Mouse (Mus musculus) midbrain, postnatal 0 days (tissue): ENCODE results near the gene Epor. TPM values are rescaled to one million over a fixed set of nuclear protein-coding genes. Genes with fewer than 3 reads are reported as not detected.

Experiments
- ATAC-seq: fragments of 200-750 bp; cut with Nextera tagmentation; 2 replicates; pipeline ENCODE4 v1.8.0; 2017; ENCODE audit warnings: moderate number of reproducible peaks, mild to moderate bottlenecking, moderate TSS enrichment, moderate library complexity; ENCODE audit not compliant: low FRiP score
- DNase-seq: peaks from one replicate; pipeline ENCODE4 v3.0.0-alpha.2; 2015; ENCODE audit warnings: low spot score
- H3K27ac ChIP-seq: fragments of 300-500 bp; sonication (generic); 2 replicates; pipeline ENCODE4 v1.5.1; 2014; ENCODE audit warnings: low read depth, mild to moderate bottlenecking, low read length, mixed read lengths
- H3K27me3 ChIP-seq: fragments of 300-500 bp; sonication (generic); 2 replicates; pipeline ENCODE4 v1.6.1; 2014; ENCODE audit warnings: low read length, control low read depth, mixed read lengths; ENCODE audit not compliant: insufficient read depth
- H3K36me3 ChIP-seq: fragments of 300-500 bp; sonication (generic); 2 replicates; pipeline ENCODE4 v1.6.1; 2014; ENCODE audit warnings: low read length, control low read depth, mixed read lengths; ENCODE audit not compliant: insufficient read depth
- H3K4me1 ChIP-seq: fragments of 300-500 bp; sonication (generic); 2 replicates; pipeline ENCODE4 v1.6.1; 2014; ENCODE audit warnings: mild to moderate bottlenecking, control low read depth, antibody characterized with exemption, low read length, mixed read lengths; ENCODE audit not compliant: insufficient read depth
- H3K4me2 ChIP-seq: fragments of 300-500 bp; sonication (generic); 2 replicates; pipeline ENCODE4 v1.6.1; 2014; ENCODE audit warnings: low read depth, mild to moderate bottlenecking, low read length, mixed read lengths; ENCODE audit not compliant: poor library complexity, severe bottlenecking
- H3K4me3 ChIP-seq: fragments of 300-500 bp; sonication (generic); 2 replicates; pipeline ENCODE4 v1.5.1; 2014; ENCODE audit warnings: low read depth, mild to moderate bottlenecking, low read length, moderate library complexity
- H3K9ac ChIP-seq: fragments of 300-500 bp; sonication (generic); replicated peaks from 2 replicates; pipeline ENCODE4 v1.6.1; 2014; ENCODE audit warnings: mild to moderate bottlenecking, low read length, moderate library complexity, mixed read lengths; ENCODE audit not compliant: poor library complexity, severe bottlenecking
- H3K9me3 ChIP-seq: fragments of 300-500 bp; sonication (generic); 2 replicates; pipeline ENCODE4 v1.6.1; 2016; ENCODE audit warnings: low read length, control low read depth
- CTCF ChIP-seq: IDR thresholded peaks from 2 replicates; pipeline ENCODE4 v1.5.1; 2016; ENCODE audit warnings: antibody characterized with exemption, mild to moderate bottlenecking
- WGBS: fragments of 180-500 bp; shearing (Covaris S2); extraction: QIAGEN DNeasy Blood & Tissue Kit; methylation state at CpG from one replicate; pipeline ENCODE4 v1.1.7; 2014; 5-methylcytosine and 5-hydroxymethylcytosine counted together
- polyA plus RNA-seq: library from polyadenylated mRNA; unstranded; fragments of >200 nt; fragmentation: Nextera tagmentation; extraction: Ambion mirVana; gene quantifications from 2 replicates; pipeline ENCODE4 v1.2.1, GENCODE M21; 2015
- total RNA-seq: library from RNA; depleted of rRNA; stranded (reverse); fragments of >200 nt; gene quantifications from 2 replicates; pipeline ENCODE4 v1.2.3, GENCODE M21; 2014

The Epor gene
- total and polyA plus RNA-seq, 2 experiments from 2014 or later = 1.9 to 2.7 TPM

DNA sequence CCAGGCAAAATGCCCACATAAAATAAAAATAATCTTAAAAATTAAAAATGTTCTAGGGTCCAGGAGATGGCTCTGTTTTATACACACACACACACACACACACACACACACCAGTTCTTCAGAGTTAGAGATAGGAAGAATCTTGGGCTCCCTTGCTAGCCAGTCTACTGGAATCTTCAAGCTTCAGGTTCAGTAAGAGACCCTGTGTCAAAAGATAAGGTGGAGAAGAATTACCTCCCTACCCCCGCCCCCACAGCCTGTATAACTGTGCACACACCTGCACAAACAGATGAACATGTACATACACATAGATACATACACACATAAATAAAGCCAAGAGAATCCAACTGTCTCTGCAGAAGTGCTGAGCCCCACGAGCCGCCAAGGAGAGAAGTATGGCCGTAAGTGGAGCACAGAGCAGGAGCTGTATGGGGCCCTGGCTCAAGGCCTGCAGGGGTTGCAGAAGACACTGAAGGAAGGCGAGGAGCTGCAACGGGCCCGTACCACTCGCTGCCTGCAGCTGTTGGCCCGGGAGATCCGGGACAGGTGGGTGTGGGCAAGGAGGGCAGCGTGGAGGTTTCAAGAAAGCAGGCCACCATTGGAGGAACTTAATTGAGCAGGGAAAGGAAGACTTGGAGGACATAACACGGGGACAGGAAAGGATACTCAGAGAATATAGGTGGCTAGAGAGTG lies 30.7 kb downstream of the Epor start:
- no peak for TF ChIP-seq CTCF
- H3K9me3 ChIP-seq = no peaks in the 10 kb centered on the region
- no peaks in the 10 kb centered on the region for H3K36me3 ChIP-seq
- DNase-seq (no peak), ATAC-seq (no peak)
- 56% methylated on average over 12 of the region's 12 CpGs for WGBS
- H3K4me3 ChIP-seq = no peak overlapping the region
- H3K4me2 ChIP-seq = no peak overlapping the region
- H3K9ac ChIP-seq = no peak overlapping the region
- H3K27me3 ChIP-seq = no peaks in the 10 kb centered on the region
- H3K27ac ChIP-seq = no peak overlapping the region
- H3K4me1 ChIP-seq = no peaks in the 10 kb centered on the region

DNA sequence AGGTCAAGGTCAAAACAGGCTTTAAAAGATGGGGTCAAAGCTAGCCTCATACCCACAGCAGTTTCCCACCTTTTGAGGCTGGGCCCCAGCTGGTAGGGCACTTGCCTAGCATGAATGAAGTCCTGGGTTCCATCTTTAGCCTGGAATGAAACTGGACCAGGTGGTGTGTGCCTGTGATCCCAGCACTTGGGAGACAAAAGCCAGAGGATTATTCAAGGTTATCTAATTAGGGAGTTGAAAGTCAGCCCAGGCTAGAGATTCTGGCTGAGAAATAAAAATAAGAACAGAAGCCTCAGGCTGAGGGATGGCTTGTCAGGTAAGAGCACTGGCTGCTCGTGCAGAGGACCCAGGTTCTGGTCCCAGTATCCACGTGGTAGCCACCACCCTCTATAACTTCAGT lies 31.3 kb downstream of the Epor start:
- Histone ChIP-seq H3K36me3 (no peaks in the 10 kb centered on the region), H3K27me3 (no peaks in the 10 kb centered on the region), H3K27ac (no peak overlapping the region), H3K9me3 (no peaks in the 10 kb centered on the region), H3K9ac (no peak overlapping the region), H3K4me1 (no peaks in the 10 kb centered on the region), H3K4me2 (no peak overlapping the region), H3K4me3 (no peak overlapping the region)
- TF ChIP-seq CTCF = no peak
- 62% methylated on average over 2 of the region's 2 CpGs for WGBS
- DNase-seq = no peak
- no peak for ATAC-seq

DNA sequence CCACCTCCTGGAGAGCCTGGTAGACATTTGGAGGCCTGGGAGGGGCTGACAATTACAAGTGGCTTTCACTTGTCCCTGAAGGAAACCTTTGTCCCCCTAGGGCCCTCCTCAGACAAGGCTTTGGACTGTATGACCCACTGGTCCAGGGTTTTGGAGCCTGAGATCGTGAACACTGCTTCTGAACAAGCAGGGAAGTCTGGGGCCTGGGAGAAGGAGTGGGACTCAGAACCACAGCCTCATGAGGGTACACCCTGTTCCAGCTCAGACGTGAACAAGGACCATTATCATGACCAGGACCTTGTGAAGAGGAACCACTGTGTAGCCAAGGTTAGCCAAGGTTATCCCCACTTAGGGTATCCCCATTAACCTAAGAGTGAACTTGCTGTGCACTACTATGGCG lies 34.1 kb downstream of the Epor start:
- no peak for ATAC-seq
- Histone ChIP-seq H3K4me2 (no peak overlapping the region), H3K27ac (no peak overlapping the region)

DNA sequence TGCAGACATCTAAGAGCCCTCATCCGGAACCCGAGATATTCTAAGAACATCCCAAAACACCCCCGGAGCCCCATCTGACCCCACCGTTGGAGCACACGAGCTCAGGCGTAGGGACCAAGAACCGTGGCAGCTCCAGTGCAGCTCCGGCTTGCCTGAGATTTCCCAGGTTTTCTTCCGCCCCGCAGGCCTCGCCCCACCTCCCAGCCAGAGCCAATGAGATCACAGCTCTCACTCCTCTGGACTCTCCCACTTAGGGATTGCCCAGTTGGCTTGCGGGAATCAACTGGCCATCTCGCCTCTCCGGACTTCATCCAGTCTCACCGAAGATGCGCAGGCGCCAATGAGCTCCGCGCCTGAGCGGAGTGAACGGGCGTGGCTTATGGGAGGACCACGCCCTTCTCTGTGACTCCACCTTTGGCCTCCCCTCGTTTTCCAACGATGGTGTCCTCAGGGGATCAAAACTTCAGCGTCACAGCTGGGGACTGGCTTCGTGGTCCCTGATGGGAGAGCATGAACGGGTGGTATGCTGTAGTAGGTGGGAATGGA lies 36.0 kb downstream of the Epor start, which contains the start of the genes Ccdc159 and Tmem205:
Gene Ccdc159, plus strand, starts transcription at position 264 of the 546 bp plus-strand sequence.
Gene Tmem205, minus strand, starts transcription at position 349 of the 546 bp plus-strand sequence.
- Histone ChIP-seq H3K36me3 (no peaks in the 10 kb centered on the region), H3K27ac (peak within 1 kb of the TSS; percentile 77), H3K27me3 (no peaks in the 10 kb centered on the region), H3K9me3 (no peaks in the 10 kb centered on the region), H3K9ac (peak within 1 kb of the TSS; percentile 63), H3K4me3 (peak within 1 kb of the TSS; percentile 46), H3K4me2 (peak within 1 kb of the TSS; percentile 61), H3K4me1 (peaks cover 8% of the 10 kb centered on the region; the same call in 1 of the 2 replicates)
- ATAC-seq (peak; percentile 96), DNase-seq (peak; percentile 98)
- under 1% methylated on average over 28 of the region's 28 CpGs for WGBS
- no peak for TF ChIP-seq CTCF

More for the DNA sequence above, 34.1 kb downstream of the Epor start:
- no peak for TF ChIP-seq CTCF
- H3K4me3 ChIP-seq = no peak overlapping the region
- no peaks in the 10 kb centered on the region for H3K36me3 ChIP-seq
- no peak overlapping the region for H3K9ac ChIP-seq
- peaks cover 8% of the 10 kb centered on the region; the same call in 1 of the 2 replicates for H3K4me1 ChIP-seq
- WGBS = 88% methylated on average over 3 of the region's 3 CpGs
- no peaks in the 10 kb centered on the region for H3K9me3 ChIP-seq
- DNase-seq = no peak
- no peaks in the 10 kb centered on the region for H3K27me3 ChIP-seq

DNA sequence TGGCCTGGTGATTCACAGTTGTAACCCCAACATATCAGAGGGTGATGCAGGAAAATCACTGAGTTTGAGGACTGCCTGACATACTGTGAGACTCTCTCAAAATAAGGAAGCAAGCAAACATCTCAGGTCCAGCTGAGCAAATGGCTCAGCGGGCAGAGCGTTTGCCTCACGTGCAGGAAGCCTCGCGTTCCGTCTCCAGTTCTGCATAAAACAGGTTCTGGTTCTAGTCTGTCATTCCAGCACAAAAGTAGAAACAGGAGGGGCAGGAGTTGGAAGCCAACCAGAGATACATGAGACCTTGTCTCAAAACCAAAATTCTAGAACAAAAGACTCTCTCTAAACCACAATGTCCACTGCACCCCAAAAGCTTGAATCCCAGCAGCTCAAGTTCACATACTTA lies 36.5 kb downstream of the Epor start:
- Histone ChIP-seq H3K9me3 (no peaks in the 10 kb centered on the region), H3K27me3 (no peaks in the 10 kb centered on the region), H3K27ac (peak overlapping the region; percentile 77), H3K4me1 (peaks cover 8% of the 10 kb centered on the region; the same call in 1 of the 2 replicates), H3K4me2 (peak overlapping the region; percentile 61), H3K36me3 (no peaks in the 10 kb centered on the region), H3K9ac (peak overlapping the region; percentile 63), H3K4me3 (peak overlapping the region; percentile 46)
- DNase-seq (peak; percentile 20), ATAC-seq (no peak)
- WGBS = 1% methylated on average over 6 of the region's 6 CpGs
- TF ChIP-seq CTCF = no peak

DNA sequence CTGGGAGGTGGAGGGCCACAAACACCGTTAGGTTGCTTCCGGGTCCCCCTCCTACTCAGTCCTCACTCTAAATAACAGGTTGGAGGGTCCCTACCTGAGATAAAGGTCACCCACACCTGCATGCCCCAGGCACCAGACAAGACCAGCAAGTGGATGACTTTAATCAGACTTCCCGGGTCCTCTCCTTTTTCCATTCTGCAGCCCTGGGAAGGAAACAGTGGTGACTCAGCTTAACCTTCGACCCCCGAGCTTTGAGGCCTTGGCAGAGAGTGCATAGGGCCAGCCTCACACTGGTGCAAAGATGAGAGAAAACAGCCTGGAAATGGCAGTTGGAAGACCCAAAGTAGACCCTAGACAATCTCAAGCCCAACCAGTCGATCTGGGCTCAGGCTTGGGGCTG lies 37.2 kb downstream of the Epor start:
- Histone ChIP-seq H3K4me1 (peaks cover 8% of the 10 kb centered on the region; the same call in 1 of the 2 replicates), H3K36me3 (no peaks in the 10 kb centered on the region), H3K27ac (no peak overlapping the region; the same call in 1 of the 2 replicates), H3K4me2 (peak overlapping the region; percentile 61), H3K27me3 (no peaks in the 10 kb centered on the region), H3K4me3 (peak overlapping the region; percentile 46), H3K9me3 (no peaks in the 10 kb centered on the region), H3K9ac (no peak overlapping the region)
- DNase-seq (no peak), ATAC-seq (no peak)
- TF ChIP-seq CTCF = no peak
- 76% methylated on average over 6 of the region's 6 CpGs for WGBS
